Mouse (Mus musculus): ENCODE results near the gene Adarb2.

GRCm38 (mm10) chr13:8352341-8352740 is 149.7 kb downstream of the Adarb2 start:
- TF ChIP-seq CTCF (IDR thresholded peaks at IDR 0.05; ENCODE audit: borderline replicate concordance, insufficient read depth, low read depth, low read length), result no peak
- TF ChIP-seq POLR2A (IDR thresholded peaks at IDR 0.05; ENCODE audit: borderline replicate concordance, insufficient read depth, low read length), result no peak
